Mouse (Mus musculus) liver, adult 2 months (tissue): Measurements from ENCODE around the gene Wdr44.

ENCODE experiments used
- CTCF ChIP-seq: fragments of 200-500 bp; IDR thresholded peaks from 2 replicates; pipeline ENCODE4 v1.5.1; 2011; ENCODE audit warnings: low read depth, low read length, control low read depth
- POLR2A ChIP-seq: fragments of 200-500 bp; IDR thresholded peaks from 2 replicates; pipeline ENCODE4 v1.6.1; 2011; ENCODE audit warnings: low read length, control low read depth; ENCODE audit not compliant: insufficient read depth; ENCODE audit errors: extremely low read depth

- TF ChIP-seq CTCF (no peak), POLR2A (no peak)
Measured at GRCm38 (mm10) chrX:23697346-23697745, 4.5 kb downstream of the Wdr44 start.
